Mouse (Mus musculus) intestine, embryonic 16.5 days (tissue): ENCODE measurements around the gene Ror2. TPM values are rescaled to one million over a fixed set of nuclear protein-coding genes. Genes with fewer than 3 reads are reported as not detected.

Experiments used
- ATAC-seq: fragments of 200-750 bp; cut with Nextera tagmentation; 2 replicates; pipeline ENCODE4 v1.8.0; 2017; ENCODE audit warnings: moderate TSS enrichment, moderate library complexity
- H3K27ac ChIP-seq: fragments of 300-500 bp; sonication (generic); 2 replicates; pipeline ENCODE4 v1.5.1; 2014; ENCODE audit warnings: mild to moderate bottlenecking, low read length
- H3K27me3 ChIP-seq: fragments of 300-500 bp; sonication (generic); replicated peaks from 2 replicates; pipeline ENCODE4 v1.6.1; 2014; ENCODE audit warnings: low read length, control low read depth, mixed read lengths; ENCODE audit not compliant: control insufficient read depth, insufficient read depth
- H3K36me3 ChIP-seq: fragments of 300-500 bp; sonication (generic); 2 replicates; pipeline ENCODE4 v1.6.1; 2014; ENCODE audit warnings: low read length, control low read depth; ENCODE audit not compliant: control insufficient read depth, insufficient read depth
- H3K4me1 ChIP-seq: fragments of 300-500 bp; sonication (generic); 2 replicates; pipeline ENCODE4 v1.6.1; 2014; ENCODE audit warnings: low read length, control low read depth, mixed read lengths; ENCODE audit not compliant: control insufficient read depth, insufficient read depth
- H3K4me2 ChIP-seq: fragments of 300-500 bp; sonication (generic); 2 replicates; pipeline ENCODE4 v1.6.1; 2014; ENCODE audit warnings: low read depth, low read length, control low read depth
- H3K4me3 ChIP-seq: fragments of 300-500 bp; sonication (generic); 2 replicates; pipeline ENCODE4 v1.5.1; 2014; ENCODE audit warnings: mild to moderate bottlenecking, low read length
- H3K9ac ChIP-seq: fragments of 300-500 bp; sonication (generic); 2 replicates; pipeline ENCODE4 v1.6.1; 2014; ENCODE audit warnings: low read depth, low read length
- H3K9me3 ChIP-seq: fragments of 300-500 bp; sonication (generic); 2 replicates; pipeline ENCODE4 v1.6.1; 2016; ENCODE audit warnings: low read length, control low read depth; ENCODE audit not compliant: control insufficient read depth
- WGBS: fragments of 180-500 bp; shearing (Covaris S2); extraction: QIAGEN DNeasy Blood & Tissue Kit; methylation state at CpG from one replicate; pipeline ENCODE4 v1.1.7; 2014; 5-methylcytosine and 5-hydroxymethylcytosine counted together
- polyA plus RNA-seq: library from polyadenylated mRNA; unstranded; fragments of >200 nt; fragmentation: Nextera tagmentation; extraction: Ambion mirVana; gene quantifications from 2 replicates; pipeline ENCODE4 v1.2.1, GENCODE M21; 2015

Gene Ror2
- polyA plus RNA-seq, 1 experiment from 2014 or later: 12.5 TPM

GRCm38 (mm10) chr13:53247175-53247574 is 38.7 kb downstream of the Ror2 start:
- Histone ChIP-seq H3K4me3 (0 out of 2 replicates have a peak overlapping the region, but pooled peaks have one; percentile 7), H3K4me1 (peaks cover 61% of the 10 kb centered on the region), H3K9ac (peak overlapping the region; percentile 37), H3K9me3 (no peaks in the 10 kb centered on the region), H3K27me3 (no peaks in the 10 kb centered on the region), H3K36me3 (no peaks in the 10 kb centered on the region; the same call in 1 of the 2 replicates), H3K4me2 (peak overlapping the region; percentile 37; the same call in 1 of the 2 replicates), H3K27ac (peak overlapping the region; percentile 92)
- WGBS: 44% methylated on average over 6 of the region's 6 CpGs
- peak; percentile 84 for ATAC-seq

GRCm38 (mm10) chr13:53244151-53244550 is 41.8 kb downstream of the Ror2 start:
- ATAC-seq: no peak
- no peaks in the 10 kb centered on the region for H3K9me3 ChIP-seq
- no peaks in the 10 kb centered on the region; the same call in 1 of the 2 replicates for H3K36me3 ChIP-seq
- H3K4me3 ChIP-seq: no peak overlapping the region
- H3K27ac ChIP-seq: peak overlapping the region; percentile 34; the same call in 1 of the 2 replicates
- peaks cover 55% of the 10 kb centered on the region for H3K4me1 ChIP-seq
- 49% methylated on average over 8 of the region's 8 CpGs for WGBS
- no peak overlapping the region; the same call in 1 of the 2 replicates for H3K9ac ChIP-seq
- H3K27me3 ChIP-seq: no peaks in the 10 kb centered on the region
- no peak overlapping the region for H3K4me2 ChIP-seq

- WGBS: 53% methylated on average over 10 of the region's 10 CpGs
- ATAC-seq: no peak
- Histone ChIP-seq H3K36me3 (no peaks in the 10 kb centered on the region; the same call in 1 of the 2 replicates), H3K27ac (peak overlapping the region; percentile 73; the same call in 1 of the 2 replicates), H3K4me2 (no peak overlapping the region), H3K4me3 (no peak overlapping the region), H3K9me3 (no peaks in the 10 kb centered on the region), H3K9ac (no peak overlapping the region), H3K27me3 (no peaks in the 10 kb centered on the region), H3K4me1 (peaks cover 62% of the 10 kb centered on the region)
Observed at GRCm38 (mm10) chr13:53237455-53237854, 48.5 kb downstream of the Ror2 start.

- Histone ChIP-seq H3K27ac (peak overlapping the region; percentile 73), H3K9ac (0 out of 2 replicates have a peak overlapping the region, but pooled peaks have one; percentile 17), H3K36me3 (no peaks in the 10 kb centered on the region), H3K27me3 (no peaks in the 10 kb centered on the region), H3K4me2 (peak overlapping the region; percentile 24), H3K9me3 (no peaks in the 10 kb centered on the region), H3K4me1 (peaks cover 69% of the 10 kb centered on the region), H3K4me3 (no peak overlapping the region)
- ATAC-seq: peak; percentile 27
- WGBS: 35% methylated on average over 18 of the region's 18 CpGs
Observed at GRCm38 (mm10) chr13:53236434-53237401, 49.2 kb downstream of the Ror2 start.

GRCm38 (mm10) chr13:53235953-53236352 is 50.0 kb downstream of the Ror2 start:
- ATAC-seq: no peak
- WGBS: 30% methylated on average over 7 of the region's 7 CpGs

GRCm38 (mm10) chr13:53234844-53235243 is 51.1 kb downstream of the Ror2 start:
- H3K4me2 ChIP-seq: no peak overlapping the region
- H3K9ac ChIP-seq: 0 out of 2 replicates have a peak overlapping the region, but pooled peaks have one; percentile 28
- H3K4me3 ChIP-seq: no peak overlapping the region
- WGBS: 13% methylated on average over 12 of the region's 12 CpGs
- H3K27ac ChIP-seq: no peak overlapping the region
- no peaks in the 10 kb centered on the region for H3K36me3 ChIP-seq
- no peaks in the 10 kb centered on the region for H3K9me3 ChIP-seq
- H3K4me1 ChIP-seq: peaks cover 78% of the 10 kb centered on the region
- H3K27me3 ChIP-seq: no peaks in the 10 kb centered on the region
- no peak for ATAC-seq

More at GRCm38 (mm10) chr13:53235953-53236352, 50.0 kb downstream of the Ror2 start:
- Histone ChIP-seq H3K4me1 (peaks cover 74% of the 10 kb centered on the region), H3K36me3 (no peaks in the 10 kb centered on the region), H3K4me2 (peak overlapping the region; percentile 24; the same call in 1 of the 2 replicates), H3K9me3 (no peaks in the 10 kb centered on the region), H3K27ac (peak overlapping the region; percentile 73; the same call in 1 of the 2 replicates), H3K27me3 (no peaks in the 10 kb centered on the region), H3K9ac (no peak overlapping the region), H3K4me3 (no peak overlapping the region)

GRCm38 (mm10) chr13:53233826-53234786 is 51.8 kb downstream of the Ror2 start:
- Histone ChIP-seq H3K4me3 (no peak overlapping the region), H3K27me3 (no peaks in the 10 kb centered on the region), H3K36me3 (no peaks in the 10 kb centered on the region), H3K4me1 (peaks cover 78% of the 10 kb centered on the region), H3K9me3 (no peaks in the 10 kb centered on the region), H3K27ac (no peak overlapping the region), H3K4me2 (no peak overlapping the region), H3K9ac (no peak overlapping the region)
- no peak for ATAC-seq
- 44% methylated on average over 15 of the region's 15 CpGs for WGBS

GRCm38 (mm10) chr13:53233381-53233780 is 52.5 kb downstream of the Ror2 start:
- H3K4me2 ChIP-seq: no peak overlapping the region
- H3K9ac ChIP-seq: no peak overlapping the region
- no peak overlapping the region for H3K4me3 ChIP-seq
- peak; percentile 19; the same call in 1 of the 2 replicates for ATAC-seq
- no peaks in the 10 kb centered on the region for H3K9me3 ChIP-seq
- H3K27me3 ChIP-seq: no peaks in the 10 kb centered on the region
- peaks cover 74% of the 10 kb centered on the region for H3K4me1 ChIP-seq
- 24% methylated on average over 9 of the region's 9 CpGs for WGBS
- H3K27ac ChIP-seq: peak overlapping the region; percentile 27; the same call in 1 of the 2 replicates
- no peaks in the 10 kb centered on the region for H3K36me3 ChIP-seq
